ENCODE assay signal across 9 mouse cellular contexts in the genomic region with DNA sequence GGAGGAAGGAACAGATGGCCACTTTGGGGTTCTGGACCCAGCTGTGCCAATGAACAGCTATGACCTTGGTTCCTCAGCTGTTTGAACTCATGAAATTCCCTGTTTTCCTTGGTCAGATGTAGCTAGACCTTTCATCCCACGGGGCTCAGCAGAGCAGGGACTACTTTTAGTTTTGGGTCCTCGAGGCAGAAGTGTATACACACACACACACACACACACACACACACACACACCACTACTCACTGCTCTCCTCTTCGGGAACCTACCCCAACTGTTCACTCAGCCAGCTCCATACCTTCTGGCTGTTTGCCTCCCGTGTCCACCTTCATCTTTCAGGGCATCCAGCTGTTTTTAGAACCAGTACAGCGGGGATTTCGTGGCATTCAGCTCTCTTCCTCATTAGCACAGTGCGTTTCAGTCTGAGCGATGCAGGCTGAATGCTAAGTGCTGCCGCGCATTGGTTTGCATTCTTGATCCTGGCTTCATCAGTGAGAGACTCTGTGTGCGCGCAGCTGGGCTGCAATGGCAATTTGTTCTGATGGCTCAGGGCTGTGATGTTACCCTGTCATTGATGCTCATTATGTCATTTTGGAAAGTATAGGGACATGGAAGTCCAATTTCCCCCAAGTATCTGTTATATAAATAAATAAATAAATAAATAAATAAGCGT.
DNase-seq lines count a peak whose midpoint lies in the region; ATAC-seq and TF ChIP-seq lines count a peak whose summit lies in the region.
"Had no signal": no experiment of that assay in that cellular context is flagged by ENCODE, and none has a peak within 500 bp of the region (broad histone marks: within the 10 kb centered on the region; RNA-seq: fewer than 3 reads in every experiment).

No protein-coding gene starts in this region.

- no peak overlapping the region for H3K4me2 ChIP-seq in forebrain, embryonic 14.5 days (ENCODE audit: low read length)
- H3K4me2 ChIP-seq in neural tube, embryonic 14.5 days (ENCODE audit: low read depth, low read length), result no peak overlapping the region
- no peak overlapping the region for H3K4me2 ChIP-seq in intestine, embryonic 16.5 days (ENCODE audit: low read depth, low read length)

- peaks cover 15% of the 10 kb centered on the region for H3K4me1 ChIP-seq in forebrain, embryonic 14.5 days (ENCODE audit: control insufficient read depth, insufficient read depth, low read length)
- no peaks in the 10 kb centered on the region for H3K4me1 ChIP-seq in neural tube, embryonic 14.5 days (ENCODE audit: control insufficient read depth, insufficient read depth, low read length)
- H3K4me1 ChIP-seq in intestine, embryonic 16.5 days (ENCODE audit: control insufficient read depth, insufficient read depth, low read length), result no peaks in the 10 kb centered on the region
- no peaks in the 10 kb centered on the region for H3K4me1 ChIP-seq in heart, adult 2 months (ENCODE audit: control insufficient read depth, insufficient read depth, low read length)

- no peaks in the 10 kb centered on the region for H3K36me3 ChIP-seq in forebrain, embryonic 14.5 days (ENCODE audit: control insufficient read depth, insufficient read depth, low read length)
- H3K36me3 ChIP-seq in neural tube, embryonic 14.5 days (ENCODE audit: control insufficient read depth, insufficient read depth, low read length), result no peaks in the 10 kb centered on the region
- no peaks in the 10 kb centered on the region for H3K36me3 ChIP-seq in intestine, embryonic 16.5 days (ENCODE audit: control insufficient read depth, insufficient read depth, low read length)
- H3K36me3 ChIP-seq in heart, adult 2 months (ENCODE audit: control insufficient read depth, insufficient read depth, low read length), result no peaks in the 10 kb centered on the region

- DNase-seq in forebrain, embryonic 14.5 days (ENCODE audit: low spot score), result peak; percentile 90
- DNase-seq in frontal cortex, postnatal 36 days (ENCODE audit: low spot score in 2 of 2), result peak; percentile 25 to 59
- DNase-seq in left cerebral cortex, adult 18-20 months (ENCODE audit: low spot score in 2 of 2), result peak; percentile 6 to 18
- no peak for DNase-seq in gastrocnemius, postnatal 36 days
- no peak for DNase-seq in heart, adult 2 months
- DNase-seq in retina, postnatal 1 day, result no peak
- DNase-seq: lung, adult 18-20 months had no signal

- H3K27ac ChIP-seq in forebrain, embryonic 14.5 days (ENCODE audit: low read depth, low read length), result no peak overlapping the region
- peak overlapping the region; percentile 4; the same call in 1 of the 2 replicates for H3K27ac ChIP-seq in neural tube, embryonic 14.5 days (ENCODE audit: low read depth, low read length)
- H3K27ac ChIP-seq in intestine, embryonic 16.5 days (ENCODE audit: low read length), result no peak overlapping the region
- no peak overlapping the region for H3K27ac ChIP-seq in heart, adult 2 months

- H3K27me3 ChIP-seq in forebrain, embryonic 14.5 days (replicated peaks; ENCODE audit: control insufficient read depth, insufficient read depth, low read length), result peaks cover 9% of the 10 kb centered on the region
- H3K27me3 ChIP-seq in neural tube, embryonic 14.5 days (ENCODE audit: control insufficient read depth, insufficient read depth, low read length), result no peaks in the 10 kb centered on the region; the same call in 1 of the 2 replicates
- H3K27me3 ChIP-seq in intestine, embryonic 16.5 days (replicated peaks; ENCODE audit: control insufficient read depth, insufficient read depth, low read length), result no peaks in the 10 kb centered on the region
- H3K27me3 ChIP-seq in heart, adult 2 months (ENCODE audit: control insufficient read depth, insufficient read depth, low read length), result no peaks in the 10 kb centered on the region

- H3K79me2 ChIP-seq in heart, adult 2 months (replicated peaks; ENCODE audit: control insufficient read depth, insufficient read depth, low read length), result no peaks in the 10 kb centered on the region

- WGBS in forebrain, embryonic 14.5 days, result 24% methylated on average over 13 of the region's 13 CpGs
- 45% methylated on average over 13 of the region's 13 CpGs for WGBS in neural tube, embryonic 14.5 days
- 89% methylated on average over 13 of the region's 13 CpGs for WGBS in intestine, embryonic 16.5 days
- 83% methylated on average over 13 of the region's 13 CpGs for WGBS in heart, adult 2 months

- no peak for TF ChIP-seq EP300 in heart, adult 2 months (IDR thresholded peaks at IDR 0.05; ENCODE audit: insufficient read depth, low read depth, low read length)

- H3K4me3 ChIP-seq in forebrain, embryonic 14.5 days (ENCODE audit: low read depth, low read length), result no peak overlapping the region
- no peak overlapping the region for H3K4me3 ChIP-seq in neural tube, embryonic 14.5 days (ENCODE audit: low read depth, low read length)
- no peak overlapping the region for H3K4me3 ChIP-seq in intestine, embryonic 16.5 days (ENCODE audit: low read length)
- no peak overlapping the region for H3K4me3 ChIP-seq in heart, adult 2 months

- no peaks in the 10 kb centered on the region for H3K9me3 ChIP-seq in forebrain, embryonic 14.5 days (replicated peaks; ENCODE audit: control insufficient read depth, low read length)
- no peaks in the 10 kb centered on the region for H3K9me3 ChIP-seq in neural tube, embryonic 14.5 days (ENCODE audit: control insufficient read depth, low read length)
- no peaks in the 10 kb centered on the region for H3K9me3 ChIP-seq in intestine, embryonic 16.5 days (ENCODE audit: control insufficient read depth, low read length)

- intact Hi-C loops in gastrocnemius, postnatal 36 days (cut with DNase I), result no loop called here
- intact Hi-C loops in heart, adult 2 months (cut with DNase I), result no loop called here

- peak; percentile 86 for ATAC-seq in forebrain, embryonic 14.5 days
- ATAC-seq in neural tube, embryonic 14.5 days (ENCODE audit: low read depth), result peak; percentile 58; the same call in 1 of the 2 replicates
- ATAC-seq in intestine, embryonic 16.5 days, result no peak

- no peak overlapping the region for H3K9ac ChIP-seq in forebrain, embryonic 14.5 days (ENCODE audit: low read length)
- H3K9ac ChIP-seq in neural tube, embryonic 14.5 days (replicated peaks; ENCODE audit: low read depth, low read length), result no peak overlapping the region
- H3K9ac ChIP-seq in intestine, embryonic 16.5 days (ENCODE audit: low read depth, low read length), result no peak overlapping the region
- no peak overlapping the region for H3K9ac ChIP-seq in heart, adult 2 months (ENCODE audit: low read depth, low read length)

- no peak for TF ChIP-seq POLR2A in heart, adult 2 months (IDR thresholded peaks at IDR 0.05; ENCODE audit: insufficient read depth, low read depth, low read length)

- TF ChIP-seq CTCF in heart, adult 2 months (IDR thresholded peaks at IDR 0.05), result no peak

Comparison
In these comparisons a context has a peak if more than half of its experiments do, and no peak if none do; other contexts are left out.
1. DNase-seq: peak in forebrain, embryonic 14.5 days (single experiment), frontal cortex, postnatal 36 days (2 of 2) and left cerebral cortex, adult 18-20 months (2 of 2); none in gastrocnemius, postnatal 36 days (0 of 2), heart, adult 2 months (0 of 2) and retina, postnatal 1 day (single experiment).